Mouse (Mus musculus) hindbrain, embryonic 11.5 days (tissue): ENCODE measurements at regions not wholly inside any gene's neighbourhood (a gene's known extent, or its start where the extent isn't known, plus 50 kb on each side); places are given as distances from the start of the nearest gene placed in this dataset.
A peak's percentile ranks its signal among the peaks of the same experiment; 100 is the strongest.

ENCODE experiments used
- ATAC-seq: fragments of 200-750 bp; cut with Nextera tagmentation; 2 replicates; pipeline ENCODE4 v1.8.0; 2017; ENCODE audit warnings: mild to moderate bottlenecking, moderate TSS enrichment, moderate library complexity; ENCODE audit not compliant: low FRiP score
- DNase-seq: peaks from one replicate; pipeline ENCODE4 v3.0.0-alpha.2; 2015; ENCODE audit warnings: low spot score
- H3K27ac ChIP-seq: fragments of 300-500 bp; sonication (generic); 2 replicates; pipeline ENCODE4 v1.5.1; 2014; ENCODE audit warnings: mild to moderate bottlenecking, low read depth, low read length
- H3K27me3 ChIP-seq: fragments of 300-500 bp; sonication (generic); 2 replicates; pipeline ENCODE4 v1.6.1; 2014; ENCODE audit warnings: mild to moderate bottlenecking, low read length, moderate library complexity, mixed read lengths; ENCODE audit not compliant: control insufficient read depth, insufficient read depth
- H3K36me3 ChIP-seq: fragments of 300-500 bp; sonication (generic); 2 replicates; pipeline ENCODE4 v1.6.1; 2014; ENCODE audit warnings: mild to moderate bottlenecking, low read length, moderate library complexity, mixed read lengths; ENCODE audit not compliant: control insufficient read depth, insufficient read depth
- H3K4me1 ChIP-seq: fragments of 300-500 bp; sonication (generic); replicated peaks from 2 replicates; pipeline ENCODE4 v1.6.1; 2014; ENCODE audit warnings: low read length, mixed read lengths; ENCODE audit not compliant: control insufficient read depth, insufficient read depth
- H3K4me2 ChIP-seq: fragments of 300-500 bp; sonication (generic); replicated peaks from 2 replicates; pipeline ENCODE4 v1.6.1; 2014; ENCODE audit warnings: mild to moderate bottlenecking, low read depth, low read length
- H3K4me3 ChIP-seq: fragments of 300-500 bp; sonication (generic); 2 replicates; pipeline ENCODE4 v1.5.1; 2014; ENCODE audit warnings: low read depth, low read length
- H3K9ac ChIP-seq: fragments of 300-500 bp; sonication (generic); 2 replicates; pipeline ENCODE4 v1.6.1; 2014; ENCODE audit warnings: low read depth, low read length
- H3K9me3 ChIP-seq: fragments of 300-500 bp; sonication (generic); 2 replicates; pipeline ENCODE4 v1.6.1; 2016; ENCODE audit warnings: low read length; ENCODE audit not compliant: control insufficient read depth
- WGBS: fragments of 180-500 bp; shearing (Covaris S2); extraction: QIAGEN DNeasy Blood & Tissue Kit; methylation state at CpG from one replicate; pipeline ENCODE4 v1.1.7; 2014; 5-methylcytosine and 5-hydroxymethylcytosine counted together

GRCm38 (mm10) chr5:146675887-146676277, 90.8 kb upstream of the Gpr12 start:
- DNase-seq (no peak), ATAC-seq (no peak)
- H3K4me2 ChIP-seq, result no peak overlapping the region
- no peak overlapping the region for H3K27ac ChIP-seq
- no peaks in the 10 kb centered on the region for H3K36me3 ChIP-seq
- H3K9ac ChIP-seq, result no peak overlapping the region
- no peaks in the 10 kb centered on the region for H3K4me1 ChIP-seq
- no peaks in the 10 kb centered on the region for H3K9me3 ChIP-seq
- 84% methylated on average over 4 of the region's 4 CpGs for WGBS
- H3K27me3 ChIP-seq, result no peaks in the 10 kb centered on the region
- H3K4me3 ChIP-seq, result no peak overlapping the region

GRCm38 (mm10) chr5:146675006-146675886, 90.2 kb upstream of the Gpr12 start:
- H3K4me1 ChIP-seq, result no peaks in the 10 kb centered on the region
- no peaks in the 10 kb centered on the region for H3K36me3 ChIP-seq
- ATAC-seq, result peak; percentile 72; the same call in 1 of the 2 replicates
- H3K27me3 ChIP-seq, result no peaks in the 10 kb centered on the region
- no peak overlapping the region for H3K9ac ChIP-seq
- whole genome bisulfite sequencing, result 23% methylated on average over 19 of the region's 19 CpGs
- H3K9me3 ChIP-seq, result no peaks in the 10 kb centered on the region
- H3K4me3 ChIP-seq, result no peak overlapping the region
- H3K4me2 ChIP-seq, result no peak overlapping the region
- no peak overlapping the region for H3K27ac ChIP-seq
- peak; percentile 83 for DNase-seq

- WGBS, result 78% methylated on average over 8 of the region's 8 CpGs
- Histone ChIP-seq H3K4me3 (no peak overlapping the region), H3K9ac (no peak overlapping the region), H3K36me3 (no peaks in the 10 kb centered on the region), H3K4me2 (no peak overlapping the region), H3K4me1 (no peaks in the 10 kb centered on the region), H3K27me3 (no peaks in the 10 kb centered on the region), H3K9me3 (no peaks in the 10 kb centered on the region), H3K27ac (no peak overlapping the region)
- ATAC-seq, result no peak
- DNase-seq, result no peak
Measured at GRCm38 (mm10) chr5:146661751-146662150, 76.7 kb upstream of the Gpr12 start.

GRCm38 (mm10) chr5:146657228-146657627, 72.2 kb upstream of the Gpr12 start:
- H3K4me2 ChIP-seq, result no peak overlapping the region
- no peaks in the 10 kb centered on the region for H3K36me3 ChIP-seq
- no peak overlapping the region for H3K27ac ChIP-seq
- no peaks in the 10 kb centered on the region for H3K27me3 ChIP-seq
- H3K9me3 ChIP-seq, result no peaks in the 10 kb centered on the region
- no peak overlapping the region for H3K9ac ChIP-seq
- H3K4me1 ChIP-seq, result no peaks in the 10 kb centered on the region
- no peak overlapping the region for H3K4me3 ChIP-seq
- ATAC-seq, result no peak
- DNase-seq, result no peak
- WGBS, result 82% methylated on average over 2 of the region's 2 CpGs

- no peak overlapping the region for H3K27ac ChIP-seq
- H3K4me3 ChIP-seq, result no peak overlapping the region
- WGBS, result 75% methylated on average over 7 of the region's 7 CpGs
- H3K27me3 ChIP-seq, result no peaks in the 10 kb centered on the region
- H3K36me3 ChIP-seq, result no peaks in the 10 kb centered on the region
- DNase-seq, result no peak
- no peak overlapping the region for H3K9ac ChIP-seq
- no peaks in the 10 kb centered on the region for H3K4me1 ChIP-seq
- no peak for ATAC-seq
- H3K9me3 ChIP-seq, result no peaks in the 10 kb centered on the region
- no peak overlapping the region for H3K4me2 ChIP-seq
Measured at GRCm38 (mm10) chr5:146655394-146655793, 70.4 kb upstream of the Gpr12 start.

- no peak overlapping the region for H3K4me3 ChIP-seq
- no peak for DNase-seq
- no peaks in the 10 kb centered on the region for H3K4me1 ChIP-seq
- H3K36me3 ChIP-seq, result no peaks in the 10 kb centered on the region
- H3K9me3 ChIP-seq, result no peaks in the 10 kb centered on the region
- 83% methylated on average over 19 of the region's 19 CpGs for WGBS
- H3K9ac ChIP-seq, result no peak overlapping the region
- no peak overlapping the region for H3K27ac ChIP-seq
- ATAC-seq, result no peak
- no peak overlapping the region for H3K4me2 ChIP-seq
- 0 out of 2 replicates have a peak, but pooled peaks cover 2% of the 10 kb centered on the region for H3K27me3 ChIP-seq
Measured at GRCm38 (mm10) chr5:146653686-146654450, 68.8 kb upstream of the Gpr12 start.

- Histone ChIP-seq H3K4me1 (no peaks in the 10 kb centered on the region), H3K36me3 (no peaks in the 10 kb centered on the region), H3K4me3 (no peak overlapping the region), H3K9ac (no peak overlapping the region), H3K4me2 (no peak overlapping the region), H3K27me3 (0 out of 2 replicates have a peak, but pooled peaks cover 2% of the 10 kb centered on the region), H3K27ac (no peak overlapping the region), H3K9me3 (no peaks in the 10 kb centered on the region)
- 24% methylated on average over 5 of the region's 5 CpGs for WGBS
- DNase-seq (no peak), ATAC-seq (peak; percentile 63)
Measured at GRCm38 (mm10) chr5:146652874-146653273, 67.8 kb upstream of the Gpr12 start.

- Histone ChIP-seq H3K4me1 (no peaks in the 10 kb centered on the region), H3K4me2 (no peak overlapping the region), H3K36me3 (no peaks in the 10 kb centered on the region), H3K9me3 (no peaks in the 10 kb centered on the region), H3K4me3 (no peak overlapping the region), H3K27ac (no peak overlapping the region), H3K27me3 (0 out of 2 replicates have a peak, but pooled peaks cover 2% of the 10 kb centered on the region), H3K9ac (no peak overlapping the region)
- DNase-seq (no peak), ATAC-seq (no peak)
- WGBS, result 46% methylated on average over 4 of the region's 4 CpGs
Measured at GRCm38 (mm10) chr5:146648519-146649060, 63.6 kb upstream of the Gpr12 start.
